In genomic region chr4:148035440-148035839, GRCm38 (mm10) we compare ENCODE assay signal across 20 mouse cellular contexts. TPM values are rescaled to one million over a fixed set of nuclear protein-coding genes. Genes with fewer than 3 reads are reported as not detected.
"Had no signal": no experiment of that assay in that cellular context is flagged by ENCODE, and none has a peak within 500 bp of the region (broad histone marks: within the 10 kb centered on the region; RNA-seq: fewer than 3 reads in every experiment).

No protein-coding gene starts in this region.

- H3K36me3 ChIP-seq: midbrain, embryonic 15.5 days; stomach, embryonic 15.5 days had no signal

- DNase-seq: layer of hippocampus, postnatal 36 days; liver, embryonic 13.5 days; lung, adult 2 months; retina, postnatal 1 day; right cerebral cortex, postnatal 25 days; spleen, adult 18-20 months; thymus, postnatal 36 days had no signal

- H3K4me3 ChIP-seq: left cerebral cortex, adult 2 months; liver, embryonic 13.5 days; midbrain, embryonic 12.5 days; midbrain, embryonic 15.5 days; neural tube, embryonic 12.5 days; neural tube, embryonic 15.5 days; stomach, embryonic 15.5 days had no signal

- H3K9ac ChIP-seq: liver, embryonic 13.5 days; midbrain, embryonic 12.5 days; midbrain, embryonic 15.5 days; neural tube, embryonic 12.5 days; neural tube, embryonic 15.5 days; stomach, embryonic 15.5 days had no signal

- H3K4me2 ChIP-seq: liver, embryonic 13.5 days; midbrain, embryonic 12.5 days; midbrain, embryonic 15.5 days; neural tube, embryonic 12.5 days; neural tube, embryonic 15.5 days; stomach, embryonic 15.5 days had no signal

- ATAC-seq: inflammation-experienced regulatory T-cells, adult 6 months; intestine, embryonic 16.5 days; midbrain, embryonic 15.5 days had no signal

- H3K27me3 ChIP-seq: liver, embryonic 13.5 days; midbrain, embryonic 12.5 days; midbrain, embryonic 15.5 days; neural tube, embryonic 12.5 days; neural tube, embryonic 15.5 days; stomach, embryonic 15.5 days had no signal

- H3K27ac ChIP-seq: left cerebral cortex, adult 2 months; liver, embryonic 13.5 days; macrophage; midbrain, embryonic 12.5 days; midbrain, embryonic 15.5 days; neural tube, embryonic 12.5 days; neural tube, embryonic 15.5 days; stomach, embryonic 15.5 days had no signal

- H3K9me3 ChIP-seq: liver, embryonic 13.5 days; midbrain, embryonic 12.5 days; midbrain, embryonic 15.5 days; neural tube, embryonic 12.5 days; neural tube, embryonic 15.5 days; stomach, embryonic 15.5 days had no signal

RNA-seq across cellular contexts. Expression of gene Nppa, which starts 34.9 kb away (rescaled TPM):
- polyA plus RNA-seq: inflammation-experienced regulatory T-cells, adult 6 months; liver, adult 2 months; liver, embryonic 16.5 days; macrophage had no signal

RNA-seq across cellular contexts. Expression of gene Nppb, which starts 49.9 kb away (rescaled TPM):
- polyA plus RNA-seq: inflammation-experienced regulatory T-cells, adult 6 months; intestine, embryonic 16.5 days; limb, embryonic 11.5 days; liver, adult 2 months; liver, embryonic 13.5 days; liver, embryonic 16.5 days; lung, adult 2 months; macrophage; midbrain, embryonic 12.5 days; midbrain, embryonic 15.5 days; neural tube, embryonic 12.5 days; stomach, embryonic 15.5 days; urinary bladder, adult 2 months had no signal
